11 mouse cellular contexts compared by ENCODE assay signal in genomic region chr17:79746146-79746591, GRCm38 (mm10). TPM values are rescaled to one million over a fixed set of nuclear protein-coding genes. Genes with fewer than 3 reads are reported as not detected.
DNase-seq lines count a peak whose midpoint lies in the region; ATAC-seq and TF ChIP-seq lines count a peak whose summit lies in the region.
"Had no signal": no experiment of that assay in that cellular context is flagged by ENCODE, and none has a peak within 500 bp of the region (broad histone marks: within the 10 kb centered on the region; RNA-seq: fewer than 3 reads in every experiment).

No protein-coding gene starts in this region.

- H3K4me1 ChIP-seq in forebrain, embryonic 14.5 days (ENCODE audit: control insufficient read depth, insufficient read depth, low read length) = no peaks in the 10 kb centered on the region; the same call in 1 of the 2 replicates
- no peaks in the 10 kb centered on the region for H3K4me1 ChIP-seq in forebrain, postnatal 0 days (ENCODE audit: insufficient read depth)
- H3K4me1 ChIP-seq in lung, adult 2 months (ENCODE audit: control insufficient read depth, insufficient read depth, low read length) = peaks cover 3% of the 10 kb centered on the region
- H3K4me1 ChIP-seq: heart, embryonic 15.5 days; liver, embryonic 15.5 days had no signal

- no peak for TF ChIP-seq POLR2A in lung, adult 2 months (IDR thresholded peaks at IDR 0.05; ENCODE audit: borderline replicate concordance, extremely low read depth, low read depth, low read length)

- DNase-seq in forebrain, embryonic 14.5 days (ENCODE audit: low spot score) = peak; percentile 25
- DNase-seq in forebrain, postnatal 0 days = no peak
- peak; percentile 3 for DNase-seq in 416B (ENCODE audit: low read depth)
- peak; percentile 65 for DNase-seq in embryo, embryonic 9.5 days (ENCODE audit: extremely low spot score)
- DNase-seq in lung, adult 2 months = peak; percentile 16
- no peak for DNase-seq in right cerebral cortex, adult 18-20 months
- no peak for DNase-seq in gastrocnemius, adult 2 months
- no peak for DNase-seq in frontal cortex, adult 2 months (ENCODE audit: extremely low spot score in 1 of 2, low spot score in 1 of 2)
- DNase-seq: cerebellum, postnatal 36 days had no signal

- ATAC-seq in forebrain, embryonic 14.5 days = no peak
- ATAC-seq in forebrain, postnatal 0 days = no peak

- H3K9me3 ChIP-seq in forebrain, embryonic 14.5 days (replicated peaks; ENCODE audit: control insufficient read depth, low read length) = no peaks in the 10 kb centered on the region
- H3K9me3 ChIP-seq in forebrain, postnatal 0 days (ENCODE audit: low read length) = 0 out of 2 replicates have a peak, but pooled peaks cover 4% of the 10 kb centered on the region
- H3K9me3 ChIP-seq: heart, embryonic 15.5 days; liver, embryonic 15.5 days had no signal

- H3K4me2 ChIP-seq in forebrain, embryonic 14.5 days (ENCODE audit: low read length) = no peak overlapping the region
- no peak overlapping the region for H3K4me2 ChIP-seq in forebrain, postnatal 0 days (ENCODE audit: low read depth)
- H3K4me2 ChIP-seq: heart, embryonic 15.5 days; liver, embryonic 15.5 days had no signal

- no peak overlapping the region for H3K9ac ChIP-seq in forebrain, embryonic 14.5 days (ENCODE audit: low read length)
- H3K9ac ChIP-seq in forebrain, postnatal 0 days = no peak overlapping the region
- H3K9ac ChIP-seq: heart, embryonic 15.5 days; liver, embryonic 15.5 days had no signal

- WGBS in forebrain, embryonic 14.5 days = 4% methylated on average over 3 of the region's 3 CpGs
- WGBS in forebrain, postnatal 0 days = 8% methylated on average over 3 of the region's 3 CpGs
- WGBS in lung, adult 2 months = 25% methylated on average over 3 of the region's 3 CpGs

- H3K27me3 ChIP-seq in forebrain, embryonic 14.5 days (replicated peaks; ENCODE audit: control insufficient read depth, insufficient read depth, low read length) = no peaks in the 10 kb centered on the region
- H3K27me3 ChIP-seq in forebrain, postnatal 0 days (ENCODE audit: insufficient read depth, low read length) = no peaks in the 10 kb centered on the region
- H3K27me3 ChIP-seq: heart, embryonic 15.5 days; liver, embryonic 15.5 days had no signal

- intact Hi-C loops in gastrocnemius, adult 2 months (cut with DNase I) = no loop called here

- H3K4me3 ChIP-seq in forebrain, embryonic 14.5 days (ENCODE audit: low read depth, low read length) = no peak overlapping the region
- H3K4me3 ChIP-seq in forebrain, postnatal 0 days (ENCODE audit: low read depth, low read length) = no peak overlapping the region
- no peak overlapping the region for H3K4me3 ChIP-seq in lung, adult 2 months (replicated peaks; ENCODE audit: extremely low read depth, low read depth, low read length)
- no peak overlapping the region for H3K4me3 ChIP-seq in gastrocnemius, adult 2 months
- H3K4me3 ChIP-seq: heart, embryonic 15.5 days; liver, embryonic 15.5 days had no signal

- no peak overlapping the region for H3K27ac ChIP-seq in forebrain, embryonic 14.5 days (ENCODE audit: low read depth, low read length)
- no peak overlapping the region for H3K27ac ChIP-seq in forebrain, postnatal 0 days (ENCODE audit: low read depth, low read length)
- H3K27ac ChIP-seq in gastrocnemius, adult 2 months = no peak overlapping the region
- H3K27ac ChIP-seq: heart, embryonic 15.5 days; liver, embryonic 15.5 days had no signal

- H3K36me3 ChIP-seq in forebrain, embryonic 14.5 days (ENCODE audit: control insufficient read depth, insufficient read depth, low read length) = no peaks in the 10 kb centered on the region
- no peaks in the 10 kb centered on the region for H3K36me3 ChIP-seq in forebrain, postnatal 0 days (ENCODE audit: insufficient read depth)
- H3K36me3 ChIP-seq: heart, embryonic 15.5 days; liver, embryonic 15.5 days had no signal

- no peak for TF ChIP-seq CTCF in forebrain, postnatal 0 days (IDR thresholded peaks at IDR 0.05; ENCODE audit: low read depth)
- TF ChIP-seq CTCF in lung, adult 2 months (IDR thresholded peaks at IDR 0.05; ENCODE audit: insufficient read depth, low read length) = no peak
- no peak for TF ChIP-seq CTCF in gastrocnemius, adult 2 months (IDR thresholded peaks at IDR 0.05)

RNA-seq across cellular contexts. Expression of gene Cyp1b1, which starts 31.3 kb away (rescaled TPM):
- polyA plus RNA-seq in forebrain, embryonic 14.5 days (2014; fragmentation: Nextera tagmentation; extraction: Ambion mirVana) = 5.1 and 6.9 TPM in 2 replicates
- 5.7 and 7.5 TPM in 2 replicates for total RNA-seq in forebrain, postnatal 0 days (2014; rRNA removed)
- 5.2 and 5.4 TPM in 2 replicates for polyA plus RNA-seq in forebrain, postnatal 0 days (2015; fragmentation: Nextera tagmentation; extraction: Ambion mirVana)
- polyA plus RNA-seq in lung, adult 2 months (2012; rRNA removed) = 7.3 and 9.5 TPM in 2 replicates
- total RNA-seq in gastrocnemius, adult 2 months (2021) = under 1 TPM; 0.59 to 0.64 TPM
- 5.1 and 5.2 TPM in 2 replicates for polyA plus RNA-seq in frontal cortex, adult 2 months (2012; rRNA removed)

Comparison
In these comparisons a context has a peak if more than half of its experiments do, and no peak if none do; other contexts are left out.
1. DNase-seq: peak in forebrain, embryonic 14.5 days (single experiment), 416B (single experiment), embryo, embryonic 9.5 days (single experiment) and lung, adult 2 months (single experiment); none in forebrain, postnatal 0 days (single experiment), right cerebral cortex, adult 18-20 months (single experiment), gastrocnemius, adult 2 months (single experiment) and frontal cortex, adult 2 months (0 of 2).